8 mouse cellular contexts compared by ENCODE assay signal in genomic region chr10:63386991-63387390, GRCm38 (mm10). TPM values are rescaled to one million over a fixed set of nuclear protein-coding genes. Genes with fewer than 3 reads are reported as not detected.
DNase-seq lines count a peak whose midpoint lies in the region; ATAC-seq lines count a peak whose summit lies in the region.

No protein-coding gene starts in this region.

- peak overlapping the region; percentile 60 to 68 for H3K4me3 ChIP-seq in heart, embryonic 14.5 days (ENCODE audit: control insufficient read depth in 1 of 2, insufficient read depth in 1 of 2, low read depth in 1 of 2, low read length in 2 of 2)
- H3K4me3 ChIP-seq in hindbrain, embryonic 10.5 days: peak overlapping the region; percentile 59
- peak overlapping the region; percentile 60 for H3K4me3 ChIP-seq in midbrain, embryonic 10.5 days

- no peaks in the 10 kb centered on the region for H3K27me3 ChIP-seq in heart, embryonic 14.5 days (ENCODE audit: control insufficient read depth, insufficient read depth, low read length)
- H3K27me3 ChIP-seq in hindbrain, embryonic 10.5 days (ENCODE audit: insufficient read depth, poor library complexity, severe bottlenecking): no peaks in the 10 kb centered on the region
- no peaks in the 10 kb centered on the region for H3K27me3 ChIP-seq in midbrain, embryonic 10.5 days (ENCODE audit: low read depth, poor library complexity, severe bottlenecking)

- no peaks in the 10 kb centered on the region for H3K9me3 ChIP-seq in heart, embryonic 14.5 days (ENCODE audit: control insufficient read depth, low read length)
- no peaks in the 10 kb centered on the region for H3K9me3 ChIP-seq in hindbrain, embryonic 10.5 days
- H3K9me3 ChIP-seq in midbrain, embryonic 10.5 days (replicated peaks): no peaks in the 10 kb centered on the region

- no peaks in the 10 kb centered on the region for H3K36me3 ChIP-seq in heart, embryonic 14.5 days (ENCODE audit: control insufficient read depth, insufficient read depth, low read length)
- H3K36me3 ChIP-seq in hindbrain, embryonic 10.5 days: no peaks in the 10 kb centered on the region
- no peaks in the 10 kb centered on the region for H3K36me3 ChIP-seq in midbrain, embryonic 10.5 days

- peak overlapping the region; percentile 79 for H3K9ac ChIP-seq in heart, embryonic 14.5 days (ENCODE audit: low read length)

- no peak for ATAC-seq in heart, embryonic 14.5 days (ENCODE audit: insufficient number of reproducible peaks, insufficient read depth, low FRiP score, low read depth)

- H3K4me1 ChIP-seq in heart, embryonic 14.5 days (ENCODE audit: control insufficient read depth in 2 of 2, insufficient read depth in 2 of 2, low read length in 2 of 2): 0 out of 4 replicates have a peak, but pooled peaks cover 0 to under 1% of the 10 kb centered on the region in 2 experiments
- peaks cover under 1% of the 10 kb centered on the region; the same call in 1 of the 2 replicates for H3K4me1 ChIP-seq in hindbrain, embryonic 10.5 days (replicated peaks)
- peaks cover 2% of the 10 kb centered on the region for H3K4me1 ChIP-seq in midbrain, embryonic 10.5 days

- peak overlapping the region; percentile 85 for H3K4me2 ChIP-seq in heart, embryonic 14.5 days (ENCODE audit: low read length)

- peak overlapping the region; percentile 82 to 87; a peak in 3 of 4 replicates for H3K27ac ChIP-seq in heart, embryonic 14.5 days (replicated peaks in 1 of 2; ENCODE audit: control insufficient read depth in 1 of 2, insufficient read depth in 1 of 2, low read depth in 2 of 2, low read length in 2 of 2)
- H3K27ac ChIP-seq in hindbrain, embryonic 10.5 days: no peak overlapping the region
- peak overlapping the region; percentile 66; the same call in 1 of the 2 replicates for H3K27ac ChIP-seq in midbrain, embryonic 10.5 days (replicated peaks)

- no peak for DNase-seq in heart, adult 18-20 months
- peak; percentile 33 for DNase-seq in MEL-GATA-1-ER (ENCODE audit: extremely low read depth, low read depth)
- no peak for DNase-seq in hindbrain, embryonic 10.5 days (ENCODE audit: low spot score)
- DNase-seq in midbrain, embryonic 10.5 days (ENCODE audit: low spot score): no peak
- no peak for DNase-seq in frontal cortex, postnatal 14 days (ENCODE audit: low spot score in 2 of 2)
- DNase-seq in urinary bladder, postnatal 25 days (ENCODE audit: low spot score): no peak
- no peak for DNase-seq in embryo, embryonic 10 days (ENCODE audit: low spot score)

- under 1% methylated on average over 10 of the region's 10 CpGs for WGBS in heart, embryonic 14.5 days
- WGBS in hindbrain, embryonic 10.5 days: 5% methylated on average over 10 of the region's 10 CpGs
- 2% methylated on average over 10 of the region's 10 CpGs for WGBS in midbrain, embryonic 10.5 days

RNA-seq across cellular contexts. Expression of gene Dnajc12, which starts 4.7 kb away (rescaled TPM):
- polyA plus RNA-seq in heart, embryonic 14.5 days (2014; fragmentation: Nextera tagmentation; extraction: Ambion mirVana): 8.4 and 9.6 TPM in 2 replicates
- total RNA-seq in heart, adult 18-20 months (2021): 10 to 100 TPM; 14.2 to 15.5 TPM
- 12.5 and 13.4 TPM in 2 replicates for polyA plus RNA-seq in hindbrain, embryonic 10.5 days (2016; fragmentation: Nextera tagmentation; extraction: Ambion mirVana)
- 11.9 and 15.2 TPM in 2 replicates for polyA plus RNA-seq in midbrain, embryonic 10.5 days (2016; fragmentation: Nextera tagmentation; extraction: Ambion mirVana)

RNA-seq across cellular contexts. Expression of gene Sirt1, which starts 5.5 kb away (rescaled TPM):
- polyA plus RNA-seq in heart, embryonic 14.5 days (2014; fragmentation: Nextera tagmentation; extraction: Ambion mirVana): 6.4 and 7.8 TPM in 2 replicates
- 10 to 100 TPM; 10.0 to 12.5 TPM for total RNA-seq in heart, adult 18-20 months (2021)
- 4.9 and 6.7 TPM in 2 replicates for polyA plus RNA-seq in hindbrain, embryonic 10.5 days (2016; fragmentation: Nextera tagmentation; extraction: Ambion mirVana)
- 4.9 and 6.2 TPM in 2 replicates for polyA plus RNA-seq in midbrain, embryonic 10.5 days (2016; fragmentation: Nextera tagmentation; extraction: Ambion mirVana)

RNA-seq across cellular contexts. Expression of gene Gm7075, which starts 34.6 kb away (rescaled TPM):
- polyA plus RNA-seq in heart, embryonic 14.5 days (2014; fragmentation: Nextera tagmentation; extraction: Ambion mirVana): not detected in 2 replicates
- not detected for total RNA-seq in heart, adult 18-20 months (2021)
- not detected in 2 replicates for polyA plus RNA-seq in hindbrain, embryonic 10.5 days (2016; fragmentation: Nextera tagmentation; extraction: Ambion mirVana)
- not detected in 2 replicates for polyA plus RNA-seq in midbrain, embryonic 10.5 days (2016; fragmentation: Nextera tagmentation; extraction: Ambion mirVana)

RNA-seq across cellular contexts. Expression of gene Ctnna3, which starts 42.9 kb away (rescaled TPM):
- polyA plus RNA-seq in heart, embryonic 14.5 days (2014; fragmentation: Nextera tagmentation; extraction: Ambion mirVana): 29.4 and 33.6 TPM in 2 replicates
- total RNA-seq in heart, adult 18-20 months (2021): 10 to 100 TPM; 50.1 to 53.2 TPM
- 0.07 and 0.21 TPM in 2 replicates for polyA plus RNA-seq in hindbrain, embryonic 10.5 days (2016; fragmentation: Nextera tagmentation; extraction: Ambion mirVana)
- 0.05 TPM in 1 of 2 replicates, not detected in the other for polyA plus RNA-seq in midbrain, embryonic 10.5 days (2016; fragmentation: Nextera tagmentation; extraction: Ambion mirVana)
